Mouse (Mus musculus): ENCODE measurements at regions not wholly inside any gene's neighbourhood (a gene's known extent, or its start where the extent isn't known, plus 50 kb on each side); places are given as distances from the start of the nearest gene placed in this dataset.

- in situ Hi-C loops (cut with MboI, MseI) = no loop called here
Observed at GRCm38 (mm10) chr9:46541001-46541400, 221.2 kb upstream of the 4931429L15Rik start.

DNA sequence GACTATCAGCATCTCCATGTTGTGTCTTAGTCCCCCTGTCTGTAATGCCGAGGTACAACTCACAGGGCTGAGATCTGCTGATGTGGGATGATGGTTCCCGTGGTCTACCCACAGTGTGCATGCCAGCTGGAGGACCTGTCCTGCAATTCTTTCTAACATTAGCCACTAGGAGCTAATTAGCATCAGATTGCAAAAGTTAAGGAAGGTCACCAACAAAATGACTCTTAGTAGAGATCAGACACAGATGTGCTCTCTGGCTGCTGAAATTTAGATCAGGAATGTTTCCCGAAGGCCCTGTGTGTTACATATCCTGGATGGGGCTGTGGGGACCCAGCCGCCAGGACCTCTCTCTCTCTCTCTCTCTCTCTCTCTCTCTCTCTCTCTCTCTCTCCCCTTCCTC, 218.8 kb upstream of the 4931429L15Rik start:
- in situ Hi-C loops (cut with MboI, MseI) = no loop called here

GRCm38 (mm10) chr9:46516401-46517130, 196.8 kb upstream of the 4931429L15Rik start:
- in situ Hi-C loops (cut with MboI, MseI) = no loop called here

GRCm38 (mm10) chr9:46512276-46513051, 192.7 kb upstream of the 4931429L15Rik start:
- in situ Hi-C loops (cut with MboI, MseI) = no loop called here

GRCm38 (mm10) chr9:46511307-46511706, 191.5 kb upstream of the 4931429L15Rik start:
- in situ Hi-C loops (cut with MboI, MseI) = no loop called here

DNA sequence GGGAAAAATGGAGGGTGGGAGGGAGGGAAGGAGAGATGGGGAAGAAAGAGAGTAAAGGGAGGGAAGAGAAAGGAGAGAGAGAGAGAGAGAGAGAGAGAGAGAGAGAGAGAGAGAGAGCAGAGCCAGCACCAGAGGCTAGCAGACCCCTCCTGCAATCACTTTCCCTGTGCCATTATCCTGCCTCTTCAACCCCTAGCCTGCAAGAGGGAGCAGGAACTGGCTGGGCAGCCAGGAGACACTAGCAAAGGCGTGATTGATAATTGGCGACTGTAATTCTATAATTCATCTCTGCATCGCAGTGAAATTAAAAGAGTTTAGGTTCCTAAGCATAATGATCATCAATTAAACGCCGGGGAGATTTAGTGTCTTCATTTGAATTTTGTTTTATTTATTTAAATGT, 190.1 kb upstream of the 4931429L15Rik start:
- in situ Hi-C loops (cut with MboI, MseI) = no loop called here

DNA sequence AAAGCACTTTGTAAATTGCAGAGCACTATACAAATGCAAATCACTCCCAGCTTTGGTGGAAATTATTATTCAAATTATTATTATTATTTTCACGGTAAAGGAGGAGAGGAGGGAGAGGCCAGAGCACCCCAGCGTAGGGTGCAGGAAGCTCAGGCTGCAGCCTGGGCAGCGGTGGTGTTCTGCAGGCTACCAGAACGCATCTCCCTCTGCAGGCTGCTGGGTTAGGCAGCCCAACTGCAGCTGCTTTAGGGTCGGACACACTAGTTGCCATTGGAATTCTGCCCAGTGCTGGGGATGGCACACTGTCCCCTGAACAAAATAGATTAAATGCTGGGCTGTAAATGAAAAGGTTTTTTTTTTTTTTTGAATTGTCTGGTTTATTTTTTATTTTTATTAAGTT, 189.7 kb upstream of the 4931429L15Rik start:
- in situ Hi-C loops (cut with MboI, MseI) = no loop called here

- in situ Hi-C loops (cut with MboI, MseI) = no loop called here
Observed at GRCm38 (mm10) chr9:46507036-46507435, 187.2 kb upstream of the 4931429L15Rik start.

DNA sequence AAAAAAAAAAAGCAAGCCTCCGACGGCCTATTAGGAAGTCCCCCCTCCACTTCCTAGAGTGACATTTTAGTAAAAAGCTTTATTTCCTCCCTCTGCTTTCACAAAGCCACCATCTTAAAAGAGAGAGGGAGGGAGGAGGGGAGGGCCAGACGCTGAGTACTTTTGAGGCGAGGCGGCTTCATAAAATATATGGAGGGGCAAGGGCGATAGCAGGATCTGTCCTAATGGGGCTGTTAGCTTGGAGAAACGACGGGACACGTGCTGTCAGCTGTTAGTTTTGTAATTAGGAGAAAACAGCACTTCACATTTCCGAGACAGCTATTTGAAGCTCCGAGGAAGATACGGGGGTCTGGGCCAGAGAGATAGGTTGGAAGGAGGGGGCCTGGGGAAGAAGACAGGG, 184.8 kb upstream of the 4931429L15Rik start:
- in situ Hi-C loops (cut with MboI, MseI) = no loop called here

DNA sequence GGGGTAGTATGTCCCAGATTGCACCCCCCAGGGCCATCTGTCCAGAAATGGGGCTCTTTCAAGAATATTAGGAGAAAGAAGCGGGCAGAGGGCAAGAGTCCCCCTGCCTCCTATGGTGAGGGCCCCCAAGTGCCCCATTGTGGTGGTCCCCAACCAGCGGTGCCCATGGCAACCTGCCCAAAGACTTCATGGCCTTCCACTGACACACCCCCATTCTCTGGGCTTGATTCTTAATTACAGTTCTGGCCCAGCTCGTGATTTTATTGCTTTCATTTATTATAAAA, 184.3 kb upstream of the 4931429L15Rik start:
- in situ Hi-C loops (cut with MboI, MseI) = no loop called here

DNA sequence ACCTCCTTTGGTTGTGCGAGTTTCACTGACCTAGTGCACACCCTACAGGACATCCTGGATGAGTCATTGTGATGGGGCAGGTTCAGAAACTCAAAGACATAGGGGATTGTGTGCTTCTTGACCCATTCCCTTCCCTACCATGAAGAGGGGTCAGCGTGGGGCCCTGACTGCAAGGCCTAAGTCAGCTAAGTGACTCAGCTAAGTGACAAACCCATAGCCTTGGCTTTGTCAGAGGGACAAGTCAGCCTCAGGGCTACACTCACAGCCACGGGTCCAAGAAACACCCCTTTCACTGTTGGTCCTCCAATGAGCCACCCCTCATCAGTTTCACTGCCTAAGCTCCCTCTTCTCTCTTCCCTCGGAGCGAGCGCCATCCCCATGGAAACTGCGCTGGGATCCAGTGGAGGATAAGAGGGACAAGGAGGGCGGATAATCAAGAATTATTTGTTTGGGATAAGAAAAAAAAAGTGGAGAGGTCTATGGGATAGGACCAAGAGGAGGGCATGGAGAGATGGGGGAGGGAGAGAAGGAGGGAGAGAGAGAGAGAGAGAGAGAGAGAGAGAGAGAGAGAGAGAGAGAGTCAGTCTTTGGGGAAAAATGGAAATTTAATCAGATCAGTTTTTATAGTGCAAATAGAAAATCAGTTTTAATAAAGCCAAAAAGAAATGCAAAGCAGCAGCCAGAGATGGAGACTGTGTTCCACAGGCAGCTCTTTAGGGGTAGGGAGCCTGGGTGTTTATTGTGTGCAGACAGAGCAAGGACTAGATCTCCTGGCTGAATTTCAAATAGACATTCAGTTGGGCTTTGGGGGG, 183.7 kb upstream of the 4931429L15Rik start:
- in situ Hi-C loops (cut with MboI, MseI) = no loop called here

DNA sequence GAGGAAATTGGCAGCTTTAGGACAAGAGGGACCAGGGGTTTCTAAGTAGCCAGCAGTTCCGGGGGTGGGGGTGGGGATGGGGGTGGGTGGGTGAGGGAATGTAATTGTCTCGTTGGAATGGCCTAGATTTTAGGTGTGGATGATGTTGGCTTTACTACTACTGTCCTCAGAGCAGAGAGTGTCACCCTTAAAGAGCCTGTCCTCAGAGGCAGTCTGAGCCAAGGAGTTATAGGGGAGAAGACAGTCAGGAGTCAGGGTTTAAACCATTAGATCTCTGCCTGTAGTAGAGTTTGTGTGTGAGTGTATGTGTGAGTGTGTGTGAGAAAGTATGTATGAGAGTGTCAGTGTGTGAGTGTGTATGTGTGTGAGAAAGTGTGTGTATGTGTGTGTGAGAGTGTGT, 179.6 kb upstream of the 4931429L15Rik start:
- in situ Hi-C loops (cut with MboI, MseI) = no loop called here

GRCm38 (mm10) chr9:46498861-46499260, 179.1 kb upstream of the 4931429L15Rik start:
- in situ Hi-C loops (cut with MboI, MseI) = no loop called here

- in situ Hi-C loops (cut with MboI, MseI) = no loop called here
Observed at GRCm38 (mm10) chr9:46495276-46495675, 175.5 kb upstream of the 4931429L15Rik start.

- in situ Hi-C loops (cut with MboI, MseI) = no loop called here
Observed at GRCm38 (mm10) chr9:46482859-46483443, 163.2 kb upstream of the 4931429L15Rik start.

GRCm38 (mm10) chr9:46482034-46482858, 162.5 kb upstream of the 4931429L15Rik start:
- in situ Hi-C loops (cut with MboI, MseI) = no loop called here

DNA sequence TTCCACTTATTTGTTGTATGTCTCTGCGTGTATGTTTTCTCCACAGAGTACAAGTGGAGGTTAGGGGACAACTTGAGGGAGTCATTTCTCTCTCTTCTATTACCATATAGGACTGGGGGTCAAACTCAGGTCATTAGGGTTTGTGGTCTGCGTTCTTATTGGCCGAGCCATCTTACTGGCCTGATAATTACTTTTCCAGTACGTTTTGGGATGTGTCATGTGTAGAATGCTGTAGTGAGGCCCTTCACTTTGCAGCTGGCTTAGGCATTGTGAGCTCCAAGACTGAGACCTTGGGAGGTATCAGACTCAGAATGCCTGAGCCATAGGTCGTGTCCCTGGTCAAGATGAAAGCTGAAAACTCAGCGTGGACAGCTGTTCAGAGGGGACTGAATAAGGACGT, 161.7 kb upstream of the 4931429L15Rik start:
- in situ Hi-C loops (cut with MboI, MseI) = no loop called here

GRCm38 (mm10) chr9:46480080-46480690, 160.4 kb upstream of the 4931429L15Rik start:
- in situ Hi-C loops (cut with MboI, MseI) = no loop called here

GRCm38 (mm10) chr9:46478611-46479010, 158.8 kb upstream of the 4931429L15Rik start:
- in situ Hi-C loops (cut with MboI, MseI) = no loop called here

- in situ Hi-C loops (cut with MboI, MseI) = no loop called here
Observed at GRCm38 (mm10) chr9:46476516-46476915, 156.7 kb upstream of the 4931429L15Rik start.

- in situ Hi-C loops (cut with MboI, MseI) = no loop called here
Observed at GRCm38 (mm10) chr9:46473681-46474080, 153.9 kb upstream of the 4931429L15Rik start.

Data from T-helper 17 cell (primary cell).